Mouse (Mus musculus) forebrain, embryonic 12.5 days (tissue): ENCODE results near the gene Nkd1. TPM values are rescaled to one million over a fixed set of nuclear protein-coding genes. Genes with fewer than 3 reads are reported as not detected.

Source experiments
- ATAC-seq: fragments of 200-750 bp; cut with Nextera tagmentation; 2 replicates; pipeline ENCODE4 v1.8.0; 2017; ENCODE audit warnings: moderate TSS enrichment; ENCODE audit not compliant: low FRiP score
- H3K27ac ChIP-seq: fragments of 300-500 bp; sonication (generic); 2 replicates; pipeline ENCODE4 v1.5.1; 2016; ENCODE audit warnings: mild to moderate bottlenecking
- H3K27me3 ChIP-seq: fragments of 300-500 bp; sonication (generic); 2 replicates; pipeline ENCODE4 v1.6.1; 2016; ENCODE audit warnings: mild to moderate bottlenecking
- H3K36me3 ChIP-seq: fragments of 300-500 bp; sonication (generic); replicated peaks from 2 replicates; pipeline ENCODE4 v1.6.1; 2016; ENCODE audit warnings: mild to moderate bottlenecking
- H3K4me1 ChIP-seq: fragments of 300-500 bp; sonication (generic); 2 replicates; pipeline ENCODE4 v1.6.1; 2016
- H3K4me2 ChIP-seq: fragments of 300-500 bp; sonication (generic); 2 replicates; pipeline ENCODE4 v1.6.1; 2016; ENCODE audit warnings: mild to moderate bottlenecking, moderate library complexity
- H3K4me3 ChIP-seq: fragments of 300-500 bp; sonication (generic); replicated peaks from 2 replicates; pipeline ENCODE4 v1.5.1; 2016; ENCODE audit warnings: mild to moderate bottlenecking
- H3K9ac ChIP-seq: fragments of 300-500 bp; sonication (generic); 2 replicates; pipeline ENCODE4 v1.6.1; 2016; ENCODE audit warnings: mild to moderate bottlenecking
- H3K9me3 ChIP-seq: fragments of 300-500 bp; sonication (generic); 2 replicates; pipeline ENCODE4 v1.6.1; 2016
- WGBS: fragments of 180-500 bp; shearing (Covaris S2); methylation state at CpG from one replicate; pipeline ENCODE4 v1.1.7; 2016; 5-methylcytosine and 5-hydroxymethylcytosine counted together
- polyA plus RNA-seq: library from polyadenylated mRNA; unstranded; fragments of >200 nt; fragmentation: Nextera tagmentation; extraction: Ambion mirVana; gene quantifications from 2 replicates; pipeline ENCODE4 v1.2.1, GENCODE M21; 2016

Gene Nkd1
- 51.2 and 64.4 TPM in 2 replicates for polyA plus RNA-seq

DNA sequence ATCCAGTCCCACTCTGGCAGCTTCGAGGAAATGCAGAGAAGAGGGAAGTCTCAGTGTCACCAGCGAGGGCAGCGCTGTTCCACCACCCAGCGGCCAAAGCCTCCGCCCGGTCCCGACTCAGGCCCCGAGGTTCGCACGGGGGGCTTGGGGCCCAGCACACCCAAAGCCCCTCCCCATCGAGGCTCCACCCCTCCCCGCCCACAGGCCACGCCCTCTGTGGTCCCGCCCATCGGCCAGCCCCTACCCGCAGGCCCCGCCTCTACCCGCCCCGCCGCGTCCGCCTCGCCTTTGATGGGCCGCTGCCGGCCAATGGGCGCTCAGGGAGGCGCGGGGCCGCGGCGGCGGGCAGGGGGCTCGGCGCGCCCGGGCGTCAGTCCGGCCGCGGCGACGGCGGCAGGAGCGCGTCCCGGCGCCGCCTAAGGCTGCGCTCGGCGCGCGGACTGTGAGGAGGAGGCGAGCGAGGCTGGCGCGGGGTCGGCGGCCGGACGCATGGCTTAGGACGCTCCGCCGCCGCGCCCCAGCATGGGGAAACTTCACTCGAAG lies at the start of gene Nkd1:
TSS of gene Nkd1 (plus strand) at position 370 of the 543 bp plus-strand sequence.
- H3K27ac ChIP-seq, result peak within 1 kb of the TSS; percentile 63
- H3K27me3 ChIP-seq, result peaks cover 40% of the 10 kb centered on the region

DNA sequence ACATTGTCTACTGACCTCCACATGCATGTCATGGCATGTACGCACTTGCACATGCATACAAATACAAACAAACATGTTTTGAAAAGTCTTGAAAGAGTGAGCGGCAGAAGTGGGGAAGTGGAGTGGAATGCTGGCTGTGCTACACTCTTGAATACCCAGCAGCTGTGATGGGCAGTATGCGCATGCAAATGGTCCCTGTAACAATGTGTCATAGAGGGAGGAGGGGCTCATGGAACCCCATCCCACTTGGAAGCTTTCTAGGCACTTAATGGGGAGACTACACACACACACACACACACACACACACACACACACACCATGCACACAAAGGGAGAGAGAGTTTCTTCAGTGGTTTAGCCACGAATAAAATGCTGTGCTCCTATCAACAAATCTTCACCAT lies 39.9 kb upstream of the Nkd1 start:
- Histone ChIP-seq H3K27ac (no peak overlapping the region), H3K9me3 (no peaks in the 10 kb centered on the region), H3K9ac (no peak overlapping the region), H3K4me2 (no peak overlapping the region), H3K4me1 (peaks cover 6% of the 10 kb centered on the region), H3K27me3 (no peaks in the 10 kb centered on the region), H3K4me3 (no peak overlapping the region), H3K36me3 (no peaks in the 10 kb centered on the region)
- ATAC-seq, result no peak
- WGBS, result 54% methylated on average over 4 of the region's 4 CpGs

More for the DNA sequence above, at the start of gene Nkd1:
- H3K36me3 ChIP-seq, result no peaks in the 10 kb centered on the region
- peaks cover 57% of the 10 kb centered on the region for H3K4me1 ChIP-seq
- peak within 1 kb of the TSS; percentile 84 for H3K4me3 ChIP-seq
- peak within 1 kb of the TSS; percentile 97 for H3K4me2 ChIP-seq
- peak within 1 kb of the TSS; percentile 89 for H3K9ac ChIP-seq
- under 1% methylated on average over 59 of the region's 67 CpGs for WGBS
- H3K9me3 ChIP-seq, result no peaks in the 10 kb centered on the region
- peak; percentile 94 for ATAC-seq

DNA sequence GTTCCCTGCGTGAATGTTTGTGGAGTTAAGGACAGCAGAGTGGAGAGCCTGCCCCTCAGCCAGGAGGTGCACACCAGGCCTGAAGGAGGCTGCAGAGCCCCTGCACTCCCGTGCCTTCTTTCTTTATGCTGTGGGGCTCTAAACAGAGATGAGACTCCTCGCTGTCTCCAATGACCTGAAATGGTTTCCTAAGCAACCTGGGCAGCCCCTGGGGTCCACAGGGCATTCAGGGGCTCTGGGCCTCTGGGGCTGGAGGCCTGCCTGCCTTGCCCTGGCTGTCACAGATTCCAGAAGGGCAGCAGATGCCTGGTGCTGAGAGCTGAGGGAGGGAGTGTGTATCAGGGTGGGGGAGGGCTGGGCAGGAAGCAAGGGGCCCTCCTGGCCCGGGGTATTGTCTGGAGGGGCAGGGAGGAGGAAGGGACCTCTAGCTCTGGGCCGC lies 32.7 kb upstream of the Nkd1 start:
- Histone ChIP-seq H3K4me3 (no peak overlapping the region), H3K9me3 (0 out of 2 replicates have a peak, but pooled peaks cover 3% of the 10 kb centered on the region), H3K27ac (peak overlapping the region; percentile 68), H3K36me3 (no peaks in the 10 kb centered on the region), H3K4me1 (peaks cover 17% of the 10 kb centered on the region), H3K4me2 (0 out of 2 replicates have a peak overlapping the region, but pooled peaks have one; percentile 2), H3K27me3 (peaks cover 12% of the 10 kb centered on the region), H3K9ac (0 out of 2 replicates have a peak overlapping the region, but pooled peaks have one; percentile 2)
- peak; percentile 41; the same call in 1 of the 2 replicates for ATAC-seq
- 4% methylated on average over 5 of the region's 5 CpGs for WGBS

GRCm38 (mm10) chr8:88494076-88494475 lies 27.1 kb upstream of the Nkd1 start:
- Histone ChIP-seq H3K9ac (no peak overlapping the region), H3K36me3 (no peaks in the 10 kb centered on the region), H3K4me3 (no peak overlapping the region), H3K4me1 (peaks cover 10% of the 10 kb centered on the region), H3K4me2 (no peak overlapping the region), H3K27ac (no peak overlapping the region), H3K9me3 (0 out of 2 replicates have a peak, but pooled peaks cover 4% of the 10 kb centered on the region), H3K27me3 (peaks cover 50% of the 10 kb centered on the region)
- no peak for ATAC-seq
- WGBS, result 88% methylated on average over 2 of the region's 2 CpGs

- no peak overlapping the region for H3K9ac ChIP-seq
- no peak overlapping the region for H3K27ac ChIP-seq
- H3K9me3 ChIP-seq, result 0 out of 2 replicates have a peak, but pooled peaks cover 4% of the 10 kb centered on the region
- peaks cover 11% of the 10 kb centered on the region for H3K4me1 ChIP-seq
- WGBS, result 2% methylated on average over 11 of the region's 11 CpGs
- H3K4me3 ChIP-seq, result no peak overlapping the region
- peaks cover 57% of the 10 kb centered on the region for H3K27me3 ChIP-seq
- H3K36me3 ChIP-seq, result no peaks in the 10 kb centered on the region
- H3K4me2 ChIP-seq, result no peak overlapping the region
- ATAC-seq, result peak; percentile 57
Measured at GRCm38 (mm10) chr8:88495071-88495805, 25.9 kb upstream of the Nkd1 start.

DNA sequence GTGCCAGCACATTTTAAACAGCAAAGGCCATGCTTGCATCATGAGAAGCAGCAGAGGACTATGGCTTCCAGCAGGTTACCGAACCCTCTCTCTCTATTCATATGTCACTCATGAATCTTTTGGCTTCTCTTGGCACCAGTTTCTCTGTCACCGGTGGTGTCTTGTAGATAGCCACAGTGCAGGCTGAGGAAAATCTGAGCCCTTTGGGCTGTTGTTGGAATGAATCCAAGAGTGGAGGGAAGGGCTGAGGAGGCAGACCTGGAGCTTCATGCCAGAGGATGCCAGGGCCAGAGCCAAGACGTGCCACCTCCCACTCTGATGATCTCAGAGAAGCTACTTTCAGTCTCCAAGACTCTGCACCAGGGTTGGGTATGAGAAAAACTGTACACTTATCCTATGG lies 19.0 kb upstream of the Nkd1 start:
- H3K27ac ChIP-seq, result no peak overlapping the region
- H3K4me2 ChIP-seq, result no peak overlapping the region
- peaks cover 10% of the 10 kb centered on the region for H3K9me3 ChIP-seq
- H3K36me3 ChIP-seq, result no peaks in the 10 kb centered on the region
- peaks cover 20% of the 10 kb centered on the region for H3K27me3 ChIP-seq
- H3K9ac ChIP-seq, result no peak overlapping the region
- ATAC-seq, result no peak
- H3K4me3 ChIP-seq, result no peak overlapping the region
- 0 out of 2 replicates have a peak, but pooled peaks cover 6% of the 10 kb centered on the region for H3K4me1 ChIP-seq
- 86% methylated on average over 3 of the region's 3 CpGs for WGBS

DNA sequence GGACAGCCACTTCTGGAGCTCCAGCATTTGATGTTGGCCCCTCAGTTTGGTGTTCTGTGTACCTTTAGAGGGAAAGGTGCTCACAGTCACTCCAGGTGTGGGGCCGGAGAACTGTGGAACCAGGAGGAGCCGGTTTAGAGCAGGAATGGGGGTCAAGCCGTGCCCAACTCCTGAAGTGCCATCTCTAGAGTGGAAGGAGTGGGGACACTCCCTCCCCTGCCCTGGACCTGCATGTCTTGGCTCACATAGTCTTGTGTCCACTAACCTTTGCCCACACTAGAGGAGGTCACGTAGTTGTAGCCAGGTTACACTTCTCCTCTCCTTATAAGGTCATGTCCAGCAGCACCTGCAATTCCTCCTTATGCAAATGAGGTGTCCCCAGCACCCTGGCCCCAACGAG lies 14.2 kb upstream of the Nkd1 start:
- Histone ChIP-seq H3K4me3 (no peak overlapping the region), H3K9me3 (0 out of 2 replicates have a peak, but pooled peaks cover 4% of the 10 kb centered on the region), H3K27ac (no peak overlapping the region), H3K9ac (no peak overlapping the region), H3K4me2 (no peak overlapping the region), H3K4me1 (peaks cover 8% of the 10 kb centered on the region), H3K27me3 (peaks cover 18% of the 10 kb centered on the region), H3K36me3 (no peaks in the 10 kb centered on the region)
- WGBS, result 91% methylated on average over 5 of the region's 5 CpGs
- ATAC-seq, result no peak

DNA sequence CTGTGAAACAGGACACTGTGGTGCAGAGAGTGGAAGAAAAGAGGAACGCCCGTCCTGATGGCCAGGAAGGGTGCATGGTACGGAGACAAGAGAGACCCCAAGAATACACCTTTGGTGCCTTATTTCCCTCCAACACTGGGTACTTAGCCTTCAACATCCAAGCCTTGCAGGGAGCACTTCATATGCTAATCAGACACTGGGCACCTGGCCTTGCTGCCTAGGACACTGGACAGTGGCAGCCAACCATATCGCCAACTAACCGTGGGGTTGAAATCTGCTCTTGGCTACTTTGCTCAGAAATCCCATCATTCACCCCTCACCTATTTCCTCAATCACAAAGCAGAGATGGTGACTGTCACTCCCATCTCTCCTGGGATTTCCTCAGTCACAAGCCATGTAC lies 10.1 kb upstream of the Nkd1 start:
- Histone ChIP-seq H3K9me3 (no peaks in the 10 kb centered on the region), H3K9ac (no peak overlapping the region), H3K36me3 (no peaks in the 10 kb centered on the region), H3K4me2 (no peak overlapping the region), H3K4me1 (peaks cover 24% of the 10 kb centered on the region), H3K27ac (no peak overlapping the region), H3K4me3 (no peak overlapping the region), H3K27me3 (peaks cover 44% of the 10 kb centered on the region)
- 92% methylated on average over 5 of the region's 5 CpGs for WGBS
- no peak for ATAC-seq

GRCm38 (mm10) chr8:88512094-88512794 lies 8.9 kb upstream of the Nkd1 start:
- peak overlapping the region; percentile 61 for H3K27ac ChIP-seq
- H3K9ac ChIP-seq, result no peak overlapping the region
- peak; percentile 79 for ATAC-seq
- WGBS, result 1% methylated on average over 15 of the region's 15 CpGs
- H3K4me1 ChIP-seq, result peaks cover 24% of the 10 kb centered on the region
- peaks cover 45% of the 10 kb centered on the region for H3K27me3 ChIP-seq
- H3K4me3 ChIP-seq, result no peak overlapping the region; the same call in 1 of the 2 replicates
- peak overlapping the region; percentile 36 for H3K4me2 ChIP-seq
- H3K36me3 ChIP-seq, result no peaks in the 10 kb centered on the region
- H3K9me3 ChIP-seq, result no peaks in the 10 kb centered on the region

DNA sequence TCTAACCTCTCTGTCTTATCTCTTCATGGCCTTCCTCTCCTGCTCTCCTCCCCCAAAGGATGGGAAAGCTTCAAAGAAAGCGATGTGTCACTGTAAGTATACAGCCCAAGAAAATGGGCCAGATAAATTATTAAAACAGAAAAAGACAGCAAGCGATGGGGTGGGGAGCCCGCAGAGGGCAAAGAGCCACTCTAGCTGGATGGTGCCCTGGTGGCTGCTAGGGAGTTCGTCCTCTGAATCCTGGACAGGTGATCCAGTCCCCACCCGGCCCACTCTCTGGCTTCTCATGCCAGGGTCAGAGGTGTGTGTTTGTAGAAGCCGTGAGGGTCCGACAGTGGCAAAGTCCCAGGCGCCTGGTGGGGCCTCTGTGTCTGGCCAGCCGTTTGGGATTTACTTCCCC lies 3.1 kb upstream of the Nkd1 start:
- no peak overlapping the region for H3K4me2 ChIP-seq
- H3K36me3 ChIP-seq, result no peaks in the 10 kb centered on the region
- no peak overlapping the region for H3K27ac ChIP-seq
- no peaks in the 10 kb centered on the region for H3K9me3 ChIP-seq
- no peak overlapping the region for H3K9ac ChIP-seq
- H3K4me3 ChIP-seq, result no peak overlapping the region
- no peak for ATAC-seq
- H3K27me3 ChIP-seq, result peaks cover 51% of the 10 kb centered on the region
- WGBS, result 64% methylated on average over 9 of the region's 9 CpGs
- peaks cover 36% of the 10 kb centered on the region for H3K4me1 ChIP-seq

- no peak overlapping the region for H3K27ac ChIP-seq
- H3K4me1 ChIP-seq, result peaks cover 52% of the 10 kb centered on the region
- peaks cover 45% of the 10 kb centered on the region for H3K27me3 ChIP-seq
- WGBS, result 11% methylated on average over 13 of the region's 13 CpGs
- peak overlapping the region; percentile 97; the same call in 1 of the 2 replicates for H3K4me2 ChIP-seq
- no peaks in the 10 kb centered on the region for H3K36me3 ChIP-seq
- H3K4me3 ChIP-seq, result no peak overlapping the region
- no peak overlapping the region for H3K9ac ChIP-seq
- ATAC-seq, result no peak
- no peaks in the 10 kb centered on the region for H3K9me3 ChIP-seq
Measured at GRCm38 (mm10) chr8:88520381-88520780, 773 bp upstream of the Nkd1 start.
